Mouse (Mus musculus): ENCODE measurements around the gene Snx9.

DNA sequence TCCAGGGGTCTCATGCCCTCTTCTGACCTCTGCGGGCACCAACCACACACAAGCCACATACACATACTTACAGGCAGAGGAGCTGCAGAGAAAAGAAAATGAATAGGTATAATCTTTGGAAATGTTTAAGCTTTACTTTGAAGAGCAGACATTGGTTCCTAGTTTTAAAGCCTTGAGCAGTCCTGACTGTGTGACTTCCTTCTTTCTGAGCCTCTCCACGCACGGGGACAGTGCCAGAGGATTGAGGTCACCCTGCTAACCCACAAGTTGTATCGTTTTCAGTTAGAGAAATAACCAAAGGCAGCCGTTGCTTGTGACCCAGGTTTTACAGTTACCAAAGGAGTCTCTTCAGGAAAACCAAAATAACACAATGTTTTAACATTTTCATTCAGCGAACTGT lies 87.9 kb downstream of the Snx9 start:
- TF ChIP-seq CTCF (IDR thresholded peaks at IDR 0.05; ENCODE audit: low read depth): no peak
- TF ChIP-seq EP300 (IDR thresholded peaks at IDR 0.05; ENCODE audit: low read depth): no peak

Data from liver, embryonic 14.5 days (tissue).